8 mouse cellular contexts compared by ENCODE assay signal in genomic region chr16:93780660-93781479, GRCm38 (mm10). TPM values are rescaled to one million over a fixed set of nuclear protein-coding genes. Genes with fewer than 3 reads are reported as not detected.
A peak's percentile ranks its signal among the peaks of the same experiment; 100 is the strongest.
DNase-seq lines count a peak whose midpoint lies in the region; ATAC-seq and TF ChIP-seq lines count a peak whose summit lies in the region.

No protein-coding gene starts in this region.

- no peak overlapping the region for H3K27ac ChIP-seq in gastrocnemius, adult 2 months
- no peak overlapping the region for H3K27ac ChIP-seq in hindbrain, embryonic 10.5 days

- TF ChIP-seq CTCF in gastrocnemius, adult 2 months (IDR thresholded peaks at IDR 0.05), result 0 out of 2 replicates have a peak, but pooled peaks have one; percentile 3

- H3K27me3 ChIP-seq in hindbrain, embryonic 10.5 days (ENCODE audit: insufficient read depth, poor library complexity, severe bottlenecking), result no peaks in the 10 kb centered on the region

- no peak for DNase-seq in gastrocnemius, adult 2 months
- no peak for DNase-seq in gastrocnemius, adult 8-10 months (ENCODE audit: low spot score in 2 of 2)
- DNase-seq in CD4-positive helper T cell, adult 2 months (ENCODE audit: low read depth, low spot score), result peak; percentile 75
- DNase-seq in lung, postnatal 25 days (ENCODE audit: low spot score), result peak; percentile 21
- DNase-seq in hindbrain, embryonic 10.5 days (ENCODE audit: low spot score), result no peak
- DNase-seq in embryo, embryonic 9.5 days (ENCODE audit: extremely low spot score), result no peak
- no peak for DNase-seq in layer of hippocampus, adult 11-12 months (ENCODE audit: low spot score)

- peaks cover 16% of the 10 kb centered on the region for H3K36me3 ChIP-seq in hindbrain, embryonic 10.5 days

- 63% methylated on average over 14 of the region's 14 CpGs for WGBS in hindbrain, embryonic 10.5 days

- H3K4me3 ChIP-seq in gastrocnemius, adult 2 months, result no peak overlapping the region
- no peak overlapping the region for H3K4me3 ChIP-seq in hindbrain, embryonic 10.5 days

- ATAC-seq in erythroid progenitor cell, adult 5-6 weeks (replicated peaks; ENCODE audit: low FRiP score, poor library complexity, severe bottlenecking), result peak; percentile 73

- H3K9me3 ChIP-seq in hindbrain, embryonic 10.5 days, result 0 out of 2 replicates have a peak, but pooled peaks cover 5% of the 10 kb centered on the region

- intact Hi-C loops in gastrocnemius, adult 2 months (cut with DNase I), result loop anchor here (10.0 kb wide), 1 partner anchor 166 kb away; no protein-coding TSS in a partner anchor

- H3K4me1 ChIP-seq in hindbrain, embryonic 10.5 days (replicated peaks), result peaks cover 21% of the 10 kb centered on the region

RNA-seq across cellular contexts. Expression of gene Morc3, which starts 51.1 kb away (rescaled TPM):
- 10 to 100 TPM; 10.2 to 14.1 TPM for total RNA-seq in gastrocnemius, adult 2 months (2021)
- total RNA-seq in gastrocnemius, adult 8-10 months (2022), result 10 to 100 TPM in 2 of 4 experiments, 1 to 10 TPM in 2; 7.4 to 14.8 (median 9.5) TPM
- total RNA-seq in erythroid progenitor cell, adult 5-6 weeks (2015; ENCODE audit: low replicate concordance), result 133 and 169 TPM in 2 replicates
- total RNA-seq in erythroid progenitor cell, adult 5-6 weeks (2017; ENCODE audit: low replicate concordance), result 112 and 212 TPM in 2 replicates
- 24.7 and 29.2 TPM in 2 replicates for polyA plus RNA-seq in hindbrain, embryonic 10.5 days (2016; fragmentation: Nextera tagmentation; extraction: Ambion mirVana)

Comparison
In these comparisons a context has a peak if more than half of its experiments do, and no peak if none do; other contexts are left out.
1. DNase-seq: peak in CD4-positive helper T cell, adult 2 months (single experiment) and lung, postnatal 25 days (single experiment); none in gastrocnemius, adult 2 months (single experiment), gastrocnemius, adult 8-10 months (0 of 2), hindbrain, embryonic 10.5 days (single experiment), embryo, embryonic 9.5 days (single experiment) and layer of hippocampus, adult 11-12 months (single experiment).
2. RNA of gene Morc3, which starts 51.1 kb away (total RNA-seq): 112 to 212 TPM in erythroid progenitor cell, adult 5-6 weeks; 10.2 to 14.1 TPM in gastrocnemius, adult 2 months and 7.4 to 14.8 TPM in gastrocnemius, adult 8-10 months; every median in the first group is over 4 times any median in the second.